Mouse (Mus musculus) Patski (cell line): ENCODE results near the gene Npnt. TPM values are rescaled to one million over a fixed set of nuclear protein-coding genes. Genes with fewer than 3 reads are reported as not detected.

Source experiments
- ATAC-seq: fragments of 100-300 bp; one replicate; pipeline ENCODE4 v1.8.0; 2021
- CTCF ChIA-PET: fragments of 350-600 bp; sonication (Branson Sonifier 250); formaldehyde crosslinking; loops from one replicate; lab custom pipeline; 2022; ENCODE audit warnings: inconsistent platforms; lab: Charles Lee
- POLR2A ChIA-PET: fragments of 350-600 bp; sonication (Branson Sonifier 250); formaldehyde crosslinking; loops from one replicate; lab custom pipeline; 2022; ENCODE audit warnings: antibody characterized with exemption, inconsistent platforms; lab: Charles Lee
- DNase-seq: peaks from one replicate; pipeline ENCODE4 v3.0.0-alpha.2; 2011; ENCODE audit warnings: low read depth, low spot score
- H3K27me3 ChIP-seq: fragments of 371-371 bp; one replicate; pipeline ENCODE4 v1.5.1; 2021
- CTCF ChIP-seq: fragments of 100-300 bp; IDR thresholded peaks from one replicate; pipeline ENCODE4 v1.5.1; 2021
- in situ Hi-C: fragments of 300-500 bp; cut with MboI; formaldehyde crosslinking; loops from 3 replicates; pipeline ENCODE4 v1.11.1; 2018; ENCODE audit warnings: low pct_unique_long_range_greater_than_20kb, mixed read lengths
- polyA plus RNA-seq: library from polyadenylated mRNA; unstranded; gene quantifications from one replicate; pipeline ENCODE4 v1.2.3, GENCODE M21; 2021

The Npnt gene
- 460 TPM for polyA plus RNA-seq

- TF ChIP-seq CTCF, result peak; percentile 71
- DNase-seq (no peak), ATAC-seq (peak; percentile 91)
- CTCF ChIA-PET, result interaction anchor here (0.9 to 2.8 kb wide), 9 partner anchors 13 to 205 kb away, joined by 3 to 7 read pairs (median 3); no protein-coding TSS in a partner anchor
- no peaks in the 10 kb centered on the region for H3K27me3 ChIP-seq
- in situ Hi-C loops, result loop anchor here (5.0 kb wide), 1 partner anchor 203 kb away; no protein-coding TSS in a partner anchor
- POLR2A ChIA-PET, result interaction anchor here (0.6 to 1.9 kb wide), 6 partner anchors 11 to 131 kb away, joined by 3 to 6 read pairs (median 4); no protein-coding TSS in a partner anchor
These were observed at the start of gene Npnt for GRCm38 (mm10) chr3:132949791-132950528. TSS of gene Npnt (minus strand) at chr3:132950291.

- CTCF ChIA-PET, result interaction anchor here (1.0 kb wide), 1 partner anchor 14 kb away, joined by 3 read pairs; no protein-coding TSS in a partner anchor
- in situ Hi-C loops, result no loop called here
- POLR2A ChIA-PET, result no interaction called here
- no peak for TF ChIP-seq CTCF
- DNase-seq, result no peak
- no peak for ATAC-seq
- H3K27me3 ChIP-seq, result no peaks in the 10 kb centered on the region
These were observed 46.2 kb upstream of the Npnt start for GRCm38 (mm10) chr3:132996299-132996698.

DNA sequence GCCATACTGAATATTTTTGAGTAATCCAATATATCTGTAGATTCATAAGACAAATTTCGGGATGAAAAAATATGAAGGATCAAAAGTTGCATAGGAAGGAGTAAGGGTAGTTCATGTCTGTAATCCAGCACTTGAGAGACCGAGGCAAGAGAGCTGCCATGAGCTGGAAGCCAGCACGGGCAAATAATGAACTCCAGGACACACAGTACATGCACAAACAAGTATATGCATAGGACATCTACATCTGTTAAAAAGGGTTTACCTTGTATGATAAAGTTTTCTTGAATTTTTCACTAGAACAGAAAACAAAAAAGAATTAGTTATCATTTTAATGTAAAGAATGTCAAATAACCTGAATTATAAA is 45.8 kb upstream of the Npnt start:
- ATAC-seq (no peak), DNase-seq (no peak)
- TF ChIP-seq CTCF, result no peak
- in situ Hi-C loops, result no loop called here
- H3K27me3 ChIP-seq, result no peaks in the 10 kb centered on the region
- POLR2A ChIA-PET, result no interaction called here
- CTCF ChIA-PET, result no interaction called here

DNA sequence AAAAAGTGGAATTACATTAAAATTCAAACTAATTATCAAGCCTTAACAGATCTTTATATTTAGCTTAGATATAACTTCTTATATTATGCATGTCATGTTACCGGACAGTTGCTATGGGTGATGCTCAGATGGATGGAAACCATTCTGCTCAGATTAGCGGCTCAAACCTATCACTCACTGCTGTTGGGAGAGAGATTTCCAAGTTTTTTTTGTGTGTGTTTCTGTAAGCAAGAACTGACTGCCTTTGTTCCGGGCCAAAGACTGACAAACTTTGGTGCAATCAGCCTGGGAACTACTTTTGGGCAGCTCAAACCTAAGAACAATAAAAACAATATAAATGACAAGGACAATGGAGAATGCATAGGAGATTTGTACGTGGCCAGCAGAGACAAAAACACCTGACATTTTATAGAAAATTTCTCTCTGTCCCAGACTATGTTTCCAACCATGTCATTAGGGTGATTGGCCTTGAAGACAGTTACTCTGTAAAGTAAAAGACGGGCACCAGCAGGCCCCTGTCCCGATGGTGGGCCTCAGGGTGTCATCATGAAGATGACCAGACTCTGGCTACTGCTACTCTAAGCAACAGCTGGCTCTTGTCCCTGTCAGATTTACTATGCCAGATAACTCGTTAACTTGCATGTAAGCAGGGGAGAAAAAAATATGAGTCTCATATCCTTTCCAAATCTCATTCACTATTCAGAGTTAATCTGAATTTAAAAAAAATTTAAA is 45.2 kb upstream of the Npnt start:
- ATAC-seq (no peak), DNase-seq (no peak)
- no peaks in the 10 kb centered on the region for H3K27me3 ChIP-seq
- TF ChIP-seq CTCF, result no peak
- POLR2A ChIA-PET, result no interaction called here
- in situ Hi-C loops, result no loop called here
- CTCF ChIA-PET, result interaction anchor here (1.2 kb wide), 1 partner anchor 32 kb away, joined by 3 read pairs; no protein-coding TSS in a partner anchor

- ChIA-PET CTCF (interaction anchor here (0.9 to 1.6 kb wide), 3 partner anchors 22 to 239 kb away, joined by 3 to 4 read pairs (median 3); no protein-coding TSS in a partner anchor), POLR2A (no interaction called here)
- DNase-seq (no peak), ATAC-seq (no peak)
- no peaks in the 10 kb centered on the region for H3K27me3 ChIP-seq
- in situ Hi-C loops, result no loop called here
- TF ChIP-seq CTCF, result no peak
These were observed 36.1 kb upstream of the Npnt start for GRCm38 (mm10) chr3:132986188-132986587.

DNA sequence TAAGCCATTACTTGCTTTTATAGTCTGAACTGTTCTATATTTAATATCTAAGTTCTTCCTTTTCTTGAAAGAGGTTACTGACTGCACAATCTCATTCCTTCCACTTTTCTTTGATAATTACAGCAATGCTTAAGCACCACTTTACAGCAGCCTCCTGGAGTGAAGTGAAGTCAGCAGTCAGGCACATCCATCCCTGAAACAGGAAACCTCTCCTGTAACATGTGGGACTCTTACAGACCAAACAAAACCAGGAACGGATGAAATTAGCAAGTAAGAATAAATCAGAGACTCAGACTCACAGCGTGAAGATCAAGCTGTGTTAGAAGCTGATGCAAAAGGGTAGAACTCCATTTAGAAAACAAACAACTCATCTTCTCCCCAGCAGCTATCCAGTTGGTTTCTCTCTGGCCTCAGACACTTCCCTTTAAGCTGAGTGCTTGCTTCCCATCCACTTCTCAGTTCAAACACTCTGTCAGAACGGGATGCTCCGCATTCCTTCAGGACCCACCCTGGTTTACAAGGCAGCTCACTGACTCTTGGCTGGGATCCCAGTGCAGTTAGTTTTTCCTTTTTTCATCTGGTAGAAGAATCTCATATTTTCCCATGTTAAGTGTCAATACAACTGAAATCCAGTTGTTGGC is 33.9 kb upstream of the Npnt start:
- no peaks in the 10 kb centered on the region for H3K27me3 ChIP-seq
- in situ Hi-C loops, result no loop called here
- peak; percentile 94 for ATAC-seq
- DNase-seq, result peak; percentile 58
- ChIA-PET POLR2A (no interaction called here), CTCF (interaction anchor here (0.9 kb wide), 1 partner anchor 18 kb away, joined by 3 read pairs; no protein-coding TSS in a partner anchor)
- no peak for TF ChIP-seq CTCF

DNA sequence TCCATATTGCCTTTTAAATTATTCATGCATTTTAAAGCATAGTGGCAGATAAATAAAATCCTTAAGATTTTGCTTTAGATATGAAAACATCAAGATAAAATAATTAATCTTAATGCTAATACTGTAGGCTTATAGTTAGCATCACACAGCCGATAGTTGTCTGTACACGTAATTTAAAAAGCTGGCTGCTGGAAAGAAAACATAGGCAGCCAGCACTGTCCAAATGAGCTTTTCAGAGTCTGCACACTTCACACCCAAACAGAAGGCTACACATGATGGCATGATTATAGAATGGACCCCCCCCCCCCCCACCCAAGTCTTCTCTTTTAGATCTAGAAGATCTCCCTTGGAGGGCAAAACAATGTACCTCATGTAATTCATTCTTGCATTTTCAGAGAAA is 31.9 kb upstream of the Npnt start:
- H3K27me3 ChIP-seq, result no peaks in the 10 kb centered on the region
- DNase-seq (no peak), ATAC-seq (no peak)
- TF ChIP-seq CTCF, result no peak
- ChIA-PET CTCF (no interaction called here), POLR2A (interaction anchor here (1.2 kb wide), 1 partner anchor 14 kb away, joined by 3 read pairs; no protein-coding TSS in a partner anchor)
- in situ Hi-C loops, result no loop called here

DNA sequence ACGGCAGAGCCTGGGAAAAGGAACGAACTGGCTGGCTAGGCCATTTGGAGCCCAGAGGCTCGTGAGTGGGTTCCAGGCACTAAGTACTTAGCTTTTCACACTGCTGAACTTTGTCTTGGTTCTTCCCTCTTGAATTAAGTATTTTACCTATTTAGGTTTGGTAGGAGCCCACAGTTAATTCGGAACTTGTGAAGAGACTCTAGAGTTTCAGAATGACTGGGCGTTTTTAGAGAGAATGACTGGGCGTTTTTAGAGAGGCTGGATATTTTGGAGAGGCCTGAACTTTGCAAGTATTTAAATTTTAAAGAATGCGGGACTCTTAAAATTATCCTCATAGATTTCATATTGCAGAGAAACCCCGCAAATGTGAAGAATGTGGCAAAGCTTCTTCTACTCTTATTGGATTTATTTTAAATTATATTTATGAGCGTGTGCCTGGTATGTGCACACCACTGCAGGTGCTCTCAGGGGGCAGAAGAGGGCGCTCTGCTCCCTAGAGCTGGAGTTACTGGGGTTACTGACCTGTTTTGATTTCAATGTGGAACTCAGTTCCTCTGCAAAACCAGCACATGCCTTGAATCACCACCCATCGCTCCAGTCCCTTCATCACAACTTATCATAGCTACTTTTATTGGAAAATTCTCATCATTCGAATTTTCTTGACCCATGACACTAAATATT is 29.8 kb upstream of the Npnt start:
- DNase-seq (no peak), ATAC-seq (no peak)
- TF ChIP-seq CTCF, result peak; percentile 36
- in situ Hi-C loops, result no loop called here
- POLR2A ChIA-PET, result no interaction called here
- H3K27me3 ChIP-seq, result no peaks in the 10 kb centered on the region
- CTCF ChIA-PET, result interaction anchor here (1.0 to 1.7 kb wide), 2 partner anchors 15 to 29 kb away, joined by 3 to 5 read pairs; no protein-coding TSS in a partner anchor

GRCm38 (mm10) chr3:132966255-132966654 is 16.2 kb upstream of the Npnt start:
- ATAC-seq (no peak), DNase-seq (no peak)
- in situ Hi-C loops, result no loop called here
- CTCF ChIA-PET, result interaction anchor here (1.2 to 1.5 kb wide), 2 partner anchors 15 to 18 kb away, joined by 3 read pairs; no protein-coding TSS in a partner anchor
- no peak for TF ChIP-seq CTCF
- POLR2A ChIA-PET, result no interaction called here
- H3K27me3 ChIP-seq, result no peaks in the 10 kb centered on the region
